Mouse (Mus musculus) heart, adult 2 months (tissue): ENCODE data around the gene Slf2.

ENCODE experiments used
- CTCF ChIP-seq: fragments of 200-600 bp; IDR thresholded peaks from 2 replicates; pipeline ENCODE4 v1.8.1; 2022; ENCODE audit warnings: antibody characterized with exemption, mild to moderate bottlenecking, moderate library complexity
- EP300 ChIP-seq: fragments of 200-500 bp; IDR thresholded peaks from 2 replicates; pipeline ENCODE4 v1.6.1; 2011; ENCODE audit warnings: low read depth, low read length, control low read depth; ENCODE audit not compliant: insufficient read depth
- POLR2A ChIP-seq: fragments of 200-500 bp; IDR thresholded peaks from 2 replicates; pipeline ENCODE4 v1.6.1; 2011; ENCODE audit warnings: mild to moderate bottlenecking, low read depth, low read length, control low read depth; ENCODE audit not compliant: insufficient read depth

DNA sequence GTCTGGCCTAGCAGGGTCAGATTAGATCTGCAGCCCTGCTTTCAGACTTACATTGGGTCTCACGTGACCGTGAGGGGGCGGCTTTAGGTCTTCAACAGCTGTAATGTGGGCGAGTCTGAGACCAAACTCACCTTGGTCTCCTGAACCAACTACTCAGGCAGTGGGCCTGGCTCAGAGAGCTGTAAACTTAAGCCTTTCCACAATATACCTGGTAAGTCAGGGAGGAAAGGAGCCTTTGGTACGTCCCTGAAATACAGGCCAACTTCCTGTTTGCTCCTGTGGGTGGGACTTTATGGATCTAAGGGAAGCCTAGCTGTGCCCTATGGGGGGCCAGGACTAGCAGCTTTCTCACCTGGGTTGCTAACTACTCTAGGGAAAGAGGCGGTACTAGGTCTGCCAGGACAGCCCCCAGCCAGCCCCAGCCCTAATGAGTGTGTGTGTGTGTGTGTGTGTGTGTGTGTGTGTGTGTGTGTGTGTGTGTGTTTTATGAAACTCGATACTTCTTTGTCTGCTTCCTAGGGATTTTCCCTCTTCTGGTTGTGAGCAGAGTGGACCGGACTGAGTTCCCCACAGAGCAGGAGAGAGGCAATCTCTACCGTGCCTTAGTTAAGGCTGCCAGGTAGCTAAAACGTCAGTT lies 83.5 kb downstream of the Slf2 start, which contains the start of gene Lzts2:
- TF ChIP-seq POLR2A (no peak), CTCF (no peak), EP300 (no peak)
